Mouse (Mus musculus) inflammation-experienced regulatory T-cells (primary cell): ENCODE data around the gene Gm29094. TPM values are rescaled to one million over a fixed set of nuclear protein-coding genes. Genes with fewer than 3 reads are reported as not detected.

Source experiments
- polyA plus RNA-seq, 2 experiments: library from polyadenylated mRNA; unstranded; fragments of 100-300 nt; shearing (Covaris generic); gene quantifications; one replicate each; pipeline ENCODE4 v1.2.1; 2017

Gm29094 gene
- 10 to 100 TPM; 48.8 to 50.0 TPM for polyA plus RNA-seq

DNA sequence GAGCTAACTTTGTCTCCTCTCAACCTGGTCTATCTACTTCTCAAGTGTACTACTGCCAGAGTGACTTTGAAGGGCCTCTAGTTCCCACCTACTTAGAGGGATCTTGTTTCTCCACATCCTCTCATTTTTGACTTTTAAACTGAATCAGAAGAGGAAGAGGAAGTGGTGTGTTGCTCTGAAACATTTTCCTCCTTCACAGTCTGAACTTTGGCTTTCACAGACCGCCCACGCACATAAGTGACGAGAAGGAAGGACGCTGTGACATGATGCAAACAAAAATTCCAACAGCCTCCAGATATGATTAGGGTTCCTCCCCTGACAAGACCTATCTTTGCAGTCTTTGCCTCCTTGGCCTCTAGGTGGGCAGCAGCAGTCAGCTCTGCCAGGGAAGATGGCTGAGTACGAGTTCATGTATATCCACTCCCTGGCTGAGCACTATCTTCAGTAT lies at the start of gene Gm29094, which contains the start of gene Bcl2a1b:
Gene Gm29094 (plus strand): TSS at position 411 of the 448 bp plus-strand sequence.
Gene Bcl2a1b (plus strand): TSS at position 241 of the 448 bp plus-strand sequence.

DNA sequence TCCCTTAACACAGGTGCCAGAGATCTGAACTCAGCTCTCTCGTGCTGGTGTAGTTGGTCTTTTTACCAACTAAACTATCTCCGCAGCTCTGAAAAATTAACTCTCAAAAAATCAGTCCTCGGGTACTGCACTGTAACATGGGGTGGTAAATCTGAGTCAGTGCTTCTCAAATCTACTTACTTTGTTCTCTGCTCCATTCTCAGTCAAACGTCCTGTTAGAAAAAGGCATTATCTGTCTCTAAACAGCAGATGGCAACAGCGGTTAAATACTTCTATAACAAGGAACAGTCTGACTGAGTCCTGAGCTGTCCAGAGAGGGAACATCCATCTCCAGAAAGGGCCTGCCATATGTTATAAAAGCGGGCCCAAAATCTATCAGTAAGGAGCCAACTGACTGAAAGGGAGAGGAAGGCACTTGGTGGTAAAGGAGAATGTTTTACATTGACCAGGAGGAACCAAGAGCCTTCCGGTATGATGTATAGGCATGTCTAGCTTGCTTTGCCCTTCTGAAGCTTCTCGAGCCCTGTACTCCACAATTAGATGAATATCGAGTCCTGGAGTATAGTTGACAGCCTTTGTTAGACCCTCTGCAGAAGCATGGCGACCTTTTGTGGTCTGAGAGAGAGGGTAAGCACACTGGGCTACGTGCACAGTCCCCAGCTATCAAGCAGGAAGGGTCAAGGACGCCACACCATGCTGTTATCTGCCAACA lies 11.3 kb downstream of the Gm29094 start, which contains the start of gene Mthfs:
Gene Mthfs (plus strand): TSS at position 324 of the 712 bp plus-strand sequence.

Other genes with a start within 250 kb of the Gm29094 start
- 1 to 10 TPM in 1 of 2 experiments, under 1 TPM in 1; 0.48 to 2.6 TPM for gene Bcl2a1a, start 242.5 kb upstream of the Gm29094 start, polyA plus RNA-seq
- gene Trim43b, start 106.5 kb upstream of the Gm29094 start, polyA plus RNA-seq: under 1 TPM; 0.13 to 0.48 TPM
- gene Bcl2a1b, start 170 bp upstream of the Gm29094 start, polyA plus RNA-seq: 100 to 1,000 TPM; 177 to 270 TPM
- 100 to 1,000 TPM; 114 to 120 TPM for gene Mthfs, start 11.3 kb downstream of the Gm29094 start, polyA plus RNA-seq